Mouse (Mus musculus): ENCODE measurements around the gene Pdrg1.

Pdrg1 gene

GRCm38 (mm10) chr2:152962091-152962793, 53.0 kb downstream of the Pdrg1 start, which contains the start of gene Ttll9:
Gene Ttll9 (plus strand): TSS chr2:152962485.
- DNase-seq (ENCODE audit: extremely low spot score, low read depth, low spot score): peak; percentile 77
